ENCODE assay signal across 24 mouse cellular contexts in genomic region chr11:108898483-108898882, GRCm38 (mm10).
"Had no signal": no experiment of that assay in that cellular context is flagged by ENCODE, and none has a peak within 500 bp of the region (broad histone marks: within the 10 kb centered on the region; RNA-seq: fewer than 3 reads in every experiment).

No protein-coding gene starts in this region.

- ATAC-seq: forebrain, postnatal 0 days; hindbrain, postnatal 0 days had no signal

- H3K9me3 ChIP-seq: heart, embryonic 13.5 days; hindbrain, embryonic 13.5 days; hindbrain, embryonic 15.5 days; kidney, embryonic 15.5 days; limb, embryonic 13.5 days; limb, embryonic 15.5 days; liver, embryonic 13.5 days; liver, embryonic 15.5 days had no signal

- H3K27ac ChIP-seq: heart, embryonic 13.5 days; hindbrain, embryonic 13.5 days; hindbrain, embryonic 15.5 days; hindbrain, postnatal 0 days; kidney, embryonic 15.5 days; kidney, postnatal 0 days; limb, embryonic 13.5 days; limb, embryonic 15.5 days; liver, embryonic 13.5 days; liver, embryonic 15.5 days had no signal

- H3K36me3 ChIP-seq: heart, embryonic 13.5 days; hindbrain, embryonic 13.5 days; hindbrain, embryonic 15.5 days; kidney, embryonic 15.5 days; limb, embryonic 13.5 days; limb, embryonic 15.5 days; liver, embryonic 13.5 days; liver, embryonic 15.5 days had no signal

- H3K4me3 ChIP-seq: heart, embryonic 13.5 days; hindbrain, embryonic 13.5 days; hindbrain, embryonic 15.5 days; kidney, embryonic 15.5 days; limb, embryonic 13.5 days; limb, embryonic 15.5 days; liver, embryonic 13.5 days; liver, embryonic 15.5 days had no signal

- DNase-seq: forebrain, postnatal 0 days; gastrocnemius, postnatal 14 days; gastrocnemius, postnatal 36 days; heart, adult 11 months; heart, postnatal 14 days; heart, postnatal 36 days; kidney, adult 11 months; kidney, adult 2 months; kidney, adult 9 months; kidney, postnatal 14 days; kidney, postnatal 36 days; layer of hippocampus, adult 9-11 months; layer of hippocampus, postnatal 36 days; left cerebral cortex, postnatal 4 days; liver, embryonic 13.5 days had no signal

- H3K4me1 ChIP-seq: liver, embryonic 13.5 days; liver, embryonic 15.5 days had no signal

- H3K9ac ChIP-seq: forebrain, postnatal 0 days; heart, embryonic 13.5 days; hindbrain, embryonic 13.5 days; hindbrain, embryonic 15.5 days; kidney, embryonic 15.5 days; limb, embryonic 13.5 days; limb, embryonic 15.5 days; liver, embryonic 13.5 days; liver, embryonic 15.5 days had no signal

- H3K27me3 ChIP-seq: hindbrain, embryonic 15.5 days; limb, embryonic 13.5 days; limb, embryonic 15.5 days had no signal

- H3K4me2 ChIP-seq: heart, embryonic 13.5 days; hindbrain, embryonic 13.5 days; hindbrain, embryonic 15.5 days; kidney, embryonic 15.5 days; limb, embryonic 13.5 days; limb, embryonic 15.5 days; liver, embryonic 13.5 days; liver, embryonic 15.5 days had no signal
